Mouse (Mus musculus): Measurements from ENCODE around the gene Eri3. TPM values are rescaled to one million over a fixed set of nuclear protein-coding genes. Genes with fewer than 3 reads are reported as not detected.

The Eri3 gene
- polyA plus RNA-seq, 1 experiment from 2014 or later: 147 TPM

DNA sequence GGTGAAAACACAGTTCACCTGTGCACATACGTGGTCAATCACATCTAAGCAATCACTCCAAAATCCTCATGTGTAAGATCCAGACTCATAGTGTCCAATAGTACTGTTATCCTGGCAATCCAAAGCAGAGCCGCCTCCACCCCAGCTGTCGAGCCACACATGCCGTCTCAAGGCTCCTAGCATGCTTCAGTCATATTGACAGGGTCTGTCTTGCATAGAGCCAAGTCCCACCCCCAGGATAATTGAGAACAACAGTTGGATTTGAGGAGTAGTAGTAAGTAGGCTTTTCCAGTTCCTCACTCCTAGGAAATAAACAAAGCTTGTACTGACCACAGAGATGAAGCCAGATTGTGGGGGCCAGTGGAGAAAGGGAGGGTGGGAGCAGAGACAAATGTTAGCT, 107.5 kb downstream of the Eri3 start:
- H3K27me3 ChIP-seq (ENCODE audit: low read depth, poor library complexity, severe bottlenecking): no peaks in the 10 kb centered on the region
- peak overlapping the region; percentile 87 for H3K27ac ChIP-seq
- WGBS: 41% methylated on average over 4 of the region's 4 CpGs
- no peak for DNase-seq (ENCODE audit: low spot score)
- peaks cover 82% of the 10 kb centered on the region for H3K4me1 ChIP-seq
- no peaks in the 10 kb centered on the region for H3K9me3 ChIP-seq (replicated peaks)
- no peak overlapping the region for H3K4me3 ChIP-seq
- H3K36me3 ChIP-seq: peaks cover 17% of the 10 kb centered on the region

DNA sequence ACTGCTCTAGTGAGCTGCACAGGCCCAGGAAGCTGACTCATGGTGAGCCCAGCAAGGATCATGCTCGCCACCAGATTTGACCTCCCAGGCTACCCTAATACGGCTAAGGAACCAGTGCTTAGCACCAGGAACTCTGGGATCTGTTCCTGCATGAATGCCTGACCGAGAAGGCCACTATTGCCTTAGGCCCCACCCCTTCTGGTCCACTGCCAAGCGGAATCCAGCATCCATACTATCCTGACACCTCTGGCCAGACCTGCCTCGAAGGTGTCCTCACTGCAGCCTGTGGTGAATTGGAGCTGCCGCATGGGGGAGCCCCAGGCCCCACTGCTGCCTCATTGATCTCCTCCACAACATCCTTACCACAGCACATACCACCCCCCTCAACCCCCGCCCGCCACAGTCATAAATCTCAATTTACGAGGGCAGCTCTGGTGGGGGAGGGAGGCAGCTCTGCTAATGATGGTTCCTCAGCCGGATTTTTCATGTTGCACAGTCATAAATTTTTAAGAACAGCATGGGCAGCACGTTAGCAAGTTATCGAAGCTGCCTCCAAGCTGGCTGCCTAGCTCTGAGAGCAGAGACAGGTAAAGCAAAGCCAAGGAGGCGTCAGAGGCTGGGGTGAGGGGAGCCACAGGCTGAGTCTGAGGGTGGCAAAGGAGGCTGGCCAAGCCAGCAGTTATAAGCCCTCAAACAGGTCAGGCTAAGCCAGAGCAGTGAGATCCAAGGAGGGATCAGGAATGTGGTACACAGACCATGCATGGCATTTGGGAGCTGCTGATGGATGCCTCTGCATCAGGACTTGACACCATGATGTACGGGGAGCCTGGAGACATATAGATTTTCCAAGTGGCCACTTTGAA, 108.6 kb downstream of the Eri3 start:
- Histone ChIP-seq H3K9me3 (replicated peaks) (no peaks in the 10 kb centered on the region), H3K4me3 (peak overlapping the region; percentile 16; the same call in 1 of the 2 replicates), H3K27ac (peak overlapping the region; percentile 87), H3K27me3 (ENCODE audit: low read depth, poor library complexity, severe bottlenecking) (no peaks in the 10 kb centered on the region), H3K4me1 (peaks cover 70% of the 10 kb centered on the region), H3K36me3 (peaks cover 17% of the 10 kb centered on the region)
- WGBS: 7% methylated on average over 14 of the region's 14 CpGs
- peak; percentile 96 for DNase-seq (ENCODE audit: low spot score)

DNA sequence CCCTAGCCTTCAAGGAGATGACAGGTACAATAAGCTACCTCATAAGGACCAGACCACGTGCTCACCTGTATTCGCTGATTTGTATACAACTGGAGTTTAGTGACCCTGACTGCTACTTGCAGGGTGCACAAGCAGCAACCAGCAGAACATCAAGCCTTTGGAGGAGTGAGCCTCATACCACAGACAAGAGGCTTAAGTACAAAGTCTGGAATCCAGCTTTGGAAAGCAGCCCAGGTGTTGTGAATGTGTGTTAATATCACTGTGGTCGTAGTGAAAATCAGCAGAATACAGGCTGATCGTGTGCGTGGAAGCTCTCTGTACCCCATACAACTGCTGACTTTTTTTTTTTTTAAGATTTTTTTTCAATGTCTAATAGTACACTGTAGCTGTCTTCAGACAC, 109.8 kb downstream of the Eri3 start:
- Histone ChIP-seq H3K27ac (peak overlapping the region; percentile 87), H3K9me3 (replicated peaks) (no peaks in the 10 kb centered on the region), H3K4me1 (peaks cover 68% of the 10 kb centered on the region), H3K27me3 (ENCODE audit: low read depth, poor library complexity, severe bottlenecking) (no peaks in the 10 kb centered on the region), H3K36me3 (peaks cover 17% of the 10 kb centered on the region), H3K4me3 (no peak overlapping the region)
- WGBS: 91% methylated on average over 5 of the region's 5 CpGs
- DNase-seq (ENCODE audit: low spot score): no peak

DNA sequence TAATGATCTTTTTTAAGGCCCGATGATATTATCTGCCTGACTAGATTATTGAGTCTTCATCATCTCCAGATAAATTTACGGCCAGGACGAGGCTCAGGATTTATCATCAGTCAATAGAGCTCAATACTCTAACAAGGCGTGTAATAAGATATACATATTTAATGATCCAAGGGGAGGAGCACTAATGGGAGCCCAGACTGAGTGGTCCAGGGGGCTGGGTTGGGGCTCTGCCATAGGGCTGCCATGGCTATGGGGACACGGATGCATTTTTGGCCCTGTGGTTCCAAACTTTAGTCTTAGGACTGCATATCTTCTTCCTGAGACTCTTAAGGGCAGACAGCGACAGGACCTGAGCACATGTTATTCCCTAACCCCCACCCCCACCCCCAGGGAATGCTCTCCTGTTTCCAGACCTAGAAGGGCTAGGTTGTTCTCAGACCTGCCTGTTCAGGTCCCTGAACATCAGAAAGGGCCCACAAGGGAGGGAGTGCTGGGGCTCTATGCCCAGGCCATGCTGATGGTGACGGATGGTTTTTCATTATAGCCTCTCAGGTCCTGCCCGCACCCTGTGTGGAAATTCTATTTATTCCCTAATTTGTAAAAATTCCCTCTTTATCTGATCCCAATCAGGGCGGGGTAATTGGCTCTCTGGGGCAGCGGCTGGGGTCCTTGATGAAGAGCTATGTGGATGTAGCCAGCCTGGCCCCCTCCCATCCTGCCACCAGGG, 114.4 kb downstream of the Eri3 start:
- H3K27ac ChIP-seq: no peak overlapping the region
- H3K4me1 ChIP-seq: peaks cover 33% of the 10 kb centered on the region
- no peaks in the 10 kb centered on the region for H3K27me3 ChIP-seq (ENCODE audit: low read depth, poor library complexity, severe bottlenecking)
- no peak overlapping the region for H3K4me3 ChIP-seq
- WGBS: 83% methylated on average over 10 of the region's 10 CpGs
- DNase-seq (ENCODE audit: low spot score): no peak
- no peaks in the 10 kb centered on the region for H3K9me3 ChIP-seq (replicated peaks)
- peaks cover 22% of the 10 kb centered on the region for H3K36me3 ChIP-seq

DNA sequence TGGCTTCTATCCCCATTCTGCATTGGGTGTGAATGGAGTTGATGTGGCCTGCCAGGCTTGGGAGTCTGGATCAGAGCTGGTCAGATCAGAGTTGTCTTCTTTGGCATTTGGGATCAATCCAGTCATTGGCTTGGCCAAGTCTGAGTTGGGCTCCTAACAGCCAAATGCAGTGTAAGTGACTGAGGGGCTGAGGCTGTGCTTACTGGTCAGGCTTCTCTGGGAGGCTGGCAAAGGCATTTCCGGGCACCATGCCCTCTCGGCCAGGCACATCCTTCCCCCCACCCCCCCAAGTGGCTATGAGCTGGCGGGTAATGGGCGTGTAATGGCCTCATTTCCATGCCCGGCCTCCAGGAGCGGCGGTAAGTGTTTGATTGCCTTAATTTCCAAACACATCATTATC, 115.4 kb downstream of the Eri3 start:
- Histone ChIP-seq H3K4me1 (peaks cover 30% of the 10 kb centered on the region), H3K27ac (no peak overlapping the region), H3K27me3 (ENCODE audit: low read depth, poor library complexity, severe bottlenecking) (no peaks in the 10 kb centered on the region), H3K9me3 (replicated peaks) (no peaks in the 10 kb centered on the region), H3K36me3 (peaks cover 23% of the 10 kb centered on the region), H3K4me3 (no peak overlapping the region)
- DNase-seq (ENCODE audit: low spot score): no peak
- WGBS: 79% methylated on average over 7 of the region's 7 CpGs

DNA sequence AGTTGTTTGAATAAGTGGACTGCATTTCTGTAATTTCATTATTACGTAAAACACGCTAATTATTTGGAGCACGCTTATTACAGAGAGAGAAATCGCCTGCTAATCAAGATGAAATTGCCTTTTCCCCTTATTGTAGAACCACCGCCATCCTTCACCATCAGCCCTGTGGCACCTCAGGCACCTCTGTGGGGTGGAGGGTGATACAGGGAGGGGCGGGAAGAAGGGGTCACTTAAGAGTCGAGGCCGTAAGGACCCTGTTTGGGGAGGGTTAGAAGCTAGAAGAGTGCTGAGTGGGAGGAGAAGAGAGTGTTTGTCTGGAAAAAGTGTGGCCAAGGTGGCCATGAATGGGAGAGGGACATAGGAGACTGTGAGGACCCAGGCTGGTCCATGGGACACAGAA, 115.9 kb downstream of the Eri3 start:
- WGBS: 69% methylated on average over 8 of the region's 8 CpGs
- Histone ChIP-seq H3K4me1 (peaks cover 24% of the 10 kb centered on the region), H3K27me3 (ENCODE audit: low read depth, poor library complexity, severe bottlenecking) (no peaks in the 10 kb centered on the region), H3K4me3 (no peak overlapping the region), H3K36me3 (peaks cover 18% of the 10 kb centered on the region), H3K9me3 (replicated peaks) (no peaks in the 10 kb centered on the region), H3K27ac (no peak overlapping the region)
- DNase-seq (ENCODE audit: low spot score): no peak

DNA sequence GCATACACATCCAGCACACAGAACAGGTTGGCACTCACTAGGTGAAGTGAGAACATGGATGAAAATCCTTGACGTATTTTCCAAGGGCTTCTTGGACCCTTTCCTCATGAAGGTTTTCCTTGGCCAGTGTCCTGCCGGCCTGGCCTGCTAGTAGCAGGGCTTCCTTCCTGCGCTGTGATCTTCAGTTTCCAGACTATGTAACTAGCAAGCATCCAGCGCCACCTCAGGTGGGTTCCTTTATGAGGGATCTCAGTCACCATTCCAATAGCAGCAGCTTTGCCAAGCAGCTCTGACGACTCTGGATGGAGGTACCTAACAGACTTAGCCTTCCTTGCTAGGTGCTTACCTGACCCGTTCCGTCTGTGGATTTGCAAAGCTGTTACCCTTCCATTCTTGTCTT, 119.7 kb downstream of the Eri3 start:
- H3K27ac ChIP-seq: no peak overlapping the region
- peaks cover 17% of the 10 kb centered on the region for H3K4me1 ChIP-seq
- 73% methylated on average over 7 of the region's 7 CpGs for WGBS
- H3K36me3 ChIP-seq: peaks cover 36% of the 10 kb centered on the region
- H3K27me3 ChIP-seq (ENCODE audit: low read depth, poor library complexity, severe bottlenecking): no peaks in the 10 kb centered on the region
- DNase-seq (ENCODE audit: low spot score): no peak
- no peak overlapping the region for H3K4me3 ChIP-seq
- H3K9me3 ChIP-seq (replicated peaks): no peaks in the 10 kb centered on the region

DNA sequence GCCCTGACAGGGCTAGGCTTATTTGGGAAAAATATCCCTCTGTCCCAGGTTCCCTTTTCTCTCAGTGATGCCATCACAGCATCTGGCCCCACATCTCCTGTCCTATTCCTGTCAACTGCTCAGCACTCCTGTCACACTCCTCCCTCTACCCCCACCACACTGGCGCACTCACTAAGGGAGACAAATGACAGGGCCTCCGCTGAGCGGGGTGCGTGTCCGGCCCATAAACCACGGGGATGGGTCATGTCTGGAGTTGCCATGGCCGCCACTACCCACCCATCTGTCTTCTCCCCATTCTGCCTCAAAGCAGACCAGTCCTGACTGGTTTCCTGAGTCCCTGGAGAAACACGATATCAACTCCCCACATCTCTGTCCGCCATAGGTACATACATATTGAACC, 121.9 kb downstream of the Eri3 start:
- DNase-seq (ENCODE audit: low spot score): no peak
- no peak overlapping the region for H3K27ac ChIP-seq
- 77% methylated on average over 9 of the region's 9 CpGs for WGBS
- peaks cover 8% of the 10 kb centered on the region; the same call in 1 of the 2 replicates for H3K4me1 ChIP-seq
- H3K4me3 ChIP-seq: no peak overlapping the region
- peaks cover 55% of the 10 kb centered on the region for H3K36me3 ChIP-seq
- H3K27me3 ChIP-seq (ENCODE audit: low read depth, poor library complexity, severe bottlenecking): no peaks in the 10 kb centered on the region
- no peaks in the 10 kb centered on the region for H3K9me3 ChIP-seq (replicated peaks)

DNA sequence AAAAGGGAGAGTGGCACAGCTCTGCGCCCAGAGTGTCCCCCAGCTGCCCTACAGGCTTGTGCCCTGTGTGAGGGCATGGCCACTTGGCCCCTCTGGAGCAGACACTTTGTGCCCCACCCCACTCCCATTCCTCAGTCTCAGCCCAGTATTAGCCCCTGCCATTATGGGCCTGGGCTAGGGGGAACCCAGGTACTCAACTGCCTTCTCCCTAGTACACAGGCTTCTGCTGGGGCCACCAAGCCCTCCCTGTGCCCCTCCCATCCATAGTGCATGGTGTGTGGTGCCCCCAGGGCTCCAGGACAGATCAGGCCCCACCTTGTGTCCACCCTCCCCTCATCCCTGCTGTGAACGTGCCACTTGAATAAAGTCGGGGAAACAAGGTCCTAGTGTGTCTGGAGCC, 123.7 kb downstream of the Eri3 start:
- Histone ChIP-seq H3K36me3 (peaks cover 72% of the 10 kb centered on the region), H3K27me3 (ENCODE audit: low read depth, poor library complexity, severe bottlenecking) (no peaks in the 10 kb centered on the region), H3K9me3 (replicated peaks) (no peaks in the 10 kb centered on the region), H3K27ac (no peak overlapping the region), H3K4me1 (peaks cover 8% of the 10 kb centered on the region; the same call in 1 of the 2 replicates), H3K4me3 (no peak overlapping the region)
- 91% methylated on average over 3 of the region's 3 CpGs for WGBS
- DNase-seq (ENCODE audit: low spot score): no peak

DNA sequence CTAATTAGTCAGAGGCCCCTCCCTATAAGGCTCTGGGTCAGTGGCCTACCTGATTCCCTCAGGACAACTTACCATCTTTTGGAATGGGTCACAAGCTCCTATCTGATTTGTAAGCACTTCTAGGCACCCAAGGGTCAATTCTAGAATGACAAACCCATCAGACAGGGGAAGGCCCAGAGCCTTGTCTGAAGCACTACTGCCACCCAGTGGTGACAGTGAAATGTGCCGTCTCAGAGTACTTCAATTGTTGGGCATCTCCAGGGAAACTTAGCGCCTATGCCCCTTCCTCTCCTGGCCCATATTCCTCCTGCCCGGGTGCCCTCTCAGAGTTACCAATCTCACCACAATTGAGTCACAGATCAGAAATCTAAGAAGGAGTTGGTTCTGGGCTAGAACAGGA, 126.7 kb downstream of the Eri3 start:
- H3K4me3 ChIP-seq: no peak overlapping the region
- H3K9me3 ChIP-seq (replicated peaks): no peaks in the 10 kb centered on the region
- H3K4me1 ChIP-seq: peaks cover 15% of the 10 kb centered on the region
- H3K27me3 ChIP-seq (ENCODE audit: low read depth, poor library complexity, severe bottlenecking): no peaks in the 10 kb centered on the region
- no peak overlapping the region for H3K27ac ChIP-seq
- peak; percentile 88 for DNase-seq (ENCODE audit: low spot score)
- H3K36me3 ChIP-seq: peaks cover 89% of the 10 kb centered on the region
- 29% methylated on average over 3 of the region's 3 CpGs for WGBS

DNA sequence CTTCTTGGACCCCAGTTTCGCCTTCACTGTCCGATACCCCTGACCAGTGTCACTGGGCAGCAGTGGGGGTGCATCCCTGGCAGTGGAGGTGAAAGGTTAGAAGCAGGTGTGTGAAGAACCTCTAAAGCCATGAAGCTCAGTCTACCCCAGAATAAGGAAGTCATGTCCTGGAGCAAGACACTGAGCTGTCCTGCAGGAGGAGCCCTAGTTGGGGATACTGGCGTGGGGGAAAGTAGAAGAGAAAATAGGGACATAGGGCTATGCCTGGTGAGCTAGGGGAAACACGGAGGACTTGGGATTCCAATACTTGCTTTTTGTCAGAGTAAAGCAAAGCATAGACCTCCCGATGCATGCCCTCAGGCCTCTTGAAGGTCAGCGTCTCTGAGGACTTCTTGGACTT, 130.8 kb downstream of the Eri3 start:
- Histone ChIP-seq H3K4me1 (peaks cover 19% of the 10 kb centered on the region), H3K27me3 (ENCODE audit: low read depth, poor library complexity, severe bottlenecking) (no peaks in the 10 kb centered on the region), H3K36me3 (peaks cover 50% of the 10 kb centered on the region), H3K4me3 (peak overlapping the region; percentile 91), H3K27ac (no peak overlapping the region), H3K9me3 (replicated peaks) (no peaks in the 10 kb centered on the region)
- WGBS: 80% methylated on average over 6 of the region's 6 CpGs
- DNase-seq (ENCODE audit: low spot score): no peak

DNA sequence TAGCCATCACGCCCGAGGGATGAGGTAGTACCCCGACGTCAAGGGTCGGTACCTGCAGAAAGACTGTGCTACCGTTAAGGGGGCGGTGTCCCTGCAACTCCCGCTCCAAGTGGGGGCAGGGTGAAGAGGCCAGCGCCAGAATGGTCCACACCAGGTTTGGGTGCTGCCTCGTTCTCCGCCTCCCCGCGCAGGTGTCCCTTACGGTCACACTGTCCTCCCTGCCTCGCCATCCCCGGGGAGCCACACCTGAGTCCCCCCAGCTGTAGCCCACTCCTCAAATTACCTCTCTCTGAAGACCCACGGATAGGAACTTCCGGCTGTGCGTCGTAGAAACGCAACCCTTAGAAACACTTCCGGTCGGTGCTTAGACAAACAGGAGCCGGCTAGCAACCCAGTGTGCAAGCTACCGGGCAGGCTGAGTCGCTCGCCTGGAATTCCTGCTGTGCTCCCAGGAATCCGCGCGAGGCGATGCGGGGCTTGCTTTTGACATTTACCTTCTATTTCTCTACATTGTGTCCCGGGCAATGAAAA, 131.8 kb downstream of the Eri3 start, which contains the start of gene Dmap1:
Dmap1 (minus strand) TSS at position 343 of the 531 bp plus-strand sequence.
- Histone ChIP-seq H3K4me1 (peaks cover 19% of the 10 kb centered on the region), H3K36me3 (peaks cover 40% of the 10 kb centered on the region), H3K27me3 (ENCODE audit: low read depth, poor library complexity, severe bottlenecking) (no peaks in the 10 kb centered on the region), H3K27ac (peak within 1 kb of the TSS; percentile 88), H3K4me3 (peak within 1 kb of the TSS; percentile 91), H3K9me3 (replicated peaks) (no peaks in the 10 kb centered on the region)
- under 1% methylated on average over 33 of the region's 33 CpGs for WGBS
- DNase-seq (ENCODE audit: low spot score): peak; percentile 96

DNA sequence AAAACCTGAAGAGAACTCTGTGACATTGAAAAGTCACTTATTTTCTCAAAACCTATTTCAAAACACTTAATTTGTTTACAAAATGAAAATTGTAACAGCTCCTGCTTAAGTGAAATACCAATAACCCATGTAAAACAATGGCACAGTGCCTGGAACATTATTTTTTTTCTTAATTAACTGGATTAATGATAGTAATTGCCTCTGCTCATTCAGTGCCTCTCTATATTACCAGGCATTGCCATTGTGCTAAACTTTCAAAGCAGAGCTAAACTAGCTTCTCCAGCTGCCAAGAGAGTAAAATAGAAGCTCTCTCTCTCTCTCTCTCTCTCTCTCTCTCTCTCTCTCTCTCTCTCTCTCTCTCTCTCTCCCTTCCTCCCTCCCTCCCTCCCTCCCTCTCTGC, 132.3 kb downstream of the Eri3 start:
- H3K4me1 ChIP-seq: peaks cover 19% of the 10 kb centered on the region
- peak overlapping the region; percentile 88 for H3K27ac ChIP-seq
- peaks cover 35% of the 10 kb centered on the region for H3K36me3 ChIP-seq
- H3K4me3 ChIP-seq: peak overlapping the region; percentile 91
- no peak for DNase-seq (ENCODE audit: low spot score)
- H3K27me3 ChIP-seq (ENCODE audit: low read depth, poor library complexity, severe bottlenecking): no peaks in the 10 kb centered on the region
- H3K9me3 ChIP-seq (replicated peaks): no peaks in the 10 kb centered on the region

Data from limb, embryonic 10.5 days (tissue).